Mouse (Mus musculus): ENCODE data around the gene Ncs1.

DNA sequence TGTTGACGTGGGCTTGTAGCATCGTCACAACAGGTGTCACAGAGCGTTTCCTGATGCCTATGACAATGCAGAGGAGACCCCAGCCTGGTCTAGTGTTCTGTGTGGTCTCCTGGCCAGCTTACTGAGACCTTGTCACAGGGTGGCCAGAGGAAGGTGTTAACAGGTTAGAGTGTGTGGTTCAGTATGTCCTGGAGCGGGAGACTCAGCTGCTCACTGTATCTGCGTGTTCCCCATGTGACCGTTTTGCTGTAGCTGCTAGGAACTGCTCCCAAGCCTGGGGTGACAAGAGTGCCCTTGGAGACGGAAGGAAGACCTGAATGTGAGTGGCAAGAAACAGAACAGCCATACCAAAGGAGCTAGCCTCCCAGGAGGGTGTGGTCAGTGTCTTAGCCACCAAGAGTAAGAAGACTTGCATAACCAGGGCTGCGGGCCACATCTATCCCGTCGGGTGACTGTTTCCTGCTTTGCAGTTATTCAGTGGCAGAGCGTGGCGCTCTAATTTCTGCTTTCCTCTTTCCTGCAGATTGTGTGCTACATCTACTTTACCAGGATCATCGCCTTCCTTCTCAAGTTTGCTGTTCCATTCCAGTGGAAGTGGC, 37.0 kb upstream of the Ncs1 start:
- TF ChIP-seq JUND (conservative IDR thresholded peaks at IDR 0.05; ENCODE audit: low read depth, low read length) (no peak), CTCF (conservative IDR thresholded peaks at IDR 0.05 in 1 of 2, IDR thresholded peaks at IDR 0.05 in 1 of 2; ENCODE audit: low read depth in 2 of 2, low read length in 2 of 2) (no peak), EP300 (IDR thresholded peaks at IDR 0.05; ENCODE audit: low read length) (no peak), POLR2A (IDR thresholded peaks at IDR 0.05; ENCODE audit: low read depth, low read length) (no peak), MAX (IDR thresholded peaks at IDR 0.05; ENCODE audit: low read length) (no peak), ZKSCAN1 (IDR thresholded peaks at IDR 0.05; ENCODE audit: borderline replicate concordance, low read depth, low read length) (no peak), MAZ (IDR thresholded peaks at IDR 0.05; ENCODE audit: low read depth, low read length) (no peak), ZC3H11A (IDR thresholded peaks at IDR 0.05; ENCODE audit: low read depth, low read length) (no peak), ETS1 (conservative IDR thresholded peaks at IDR 0.05; ENCODE audit: low read depth, low read length) (no peak), HCFC1 (IDR thresholded peaks at IDR 0.05; ENCODE audit: low read depth, low read length) (no peak), USF1 (IDR thresholded peaks at IDR 0.05; ENCODE audit: low read depth, low read length) (no peak)
